Mouse (Mus musculus): ENCODE results near the gene Lrrk1. TPM values are rescaled to one million over a fixed set of nuclear protein-coding genes. Genes with fewer than 3 reads are reported as not detected.

The Lrrk1 gene
- polyA plus RNA-seq, 1 experiment from 2014 or later, result 4.7 TPM

GRCm38 (mm10) chr7:66249426-66249825 lies 138.7 kb downstream of the Lrrk1 start:
- Histone ChIP-seq H3K27me3 (ENCODE audit: insufficient read depth, poor library complexity, severe bottlenecking) (peaks cover 9% of the 10 kb centered on the region; the same call in 1 of the 2 replicates), H3K36me3 (no peaks in the 10 kb centered on the region), H3K4me1 (replicated peaks) (peaks cover 33% of the 10 kb centered on the region), H3K9me3 (no peaks in the 10 kb centered on the region), H3K4me3 (no peak overlapping the region), H3K27ac (peak overlapping the region; percentile 88; the same call in 1 of the 2 replicates)
- WGBS, result 87% methylated on average over 3 of the region's 3 CpGs
- no peak for DNase-seq (ENCODE audit: low spot score)

GRCm38 (mm10) chr7:66249020-66249419 lies 139.1 kb downstream of the Lrrk1 start:
- no peak for DNase-seq (ENCODE audit: low spot score)
- Histone ChIP-seq H3K27me3 (ENCODE audit: insufficient read depth, poor library complexity, severe bottlenecking) (peaks cover 9% of the 10 kb centered on the region; the same call in 1 of the 2 replicates), H3K4me1 (replicated peaks) (peaks cover 33% of the 10 kb centered on the region), H3K4me3 (no peak overlapping the region), H3K27ac (peak overlapping the region; percentile 88; the same call in 1 of the 2 replicates), H3K9me3 (no peaks in the 10 kb centered on the region), H3K36me3 (no peaks in the 10 kb centered on the region)
- WGBS, result 55% methylated on average over 2 of the region's 2 CpGs

GRCm38 (mm10) chr7:66248270-66248669 lies 139.9 kb downstream of the Lrrk1 start:
- peak overlapping the region; percentile 88 for H3K27ac ChIP-seq
- no peak for DNase-seq (ENCODE audit: low spot score)
- peaks cover 33% of the 10 kb centered on the region for H3K4me1 ChIP-seq (replicated peaks)
- H3K4me3 ChIP-seq, result no peak overlapping the region
- no peaks in the 10 kb centered on the region for H3K9me3 ChIP-seq
- no peaks in the 10 kb centered on the region for H3K36me3 ChIP-seq
- H3K27me3 ChIP-seq (ENCODE audit: insufficient read depth, poor library complexity, severe bottlenecking), result peaks cover 9% of the 10 kb centered on the region; the same call in 1 of the 2 replicates

GRCm38 (mm10) chr7:66247274-66248021 lies 140.7 kb downstream of the Lrrk1 start:
- WGBS, result 32% methylated on average over 12 of the region's 12 CpGs
- Histone ChIP-seq H3K9me3 (no peaks in the 10 kb centered on the region), H3K27me3 (ENCODE audit: insufficient read depth, poor library complexity, severe bottlenecking) (peaks cover 9% of the 10 kb centered on the region; the same call in 1 of the 2 replicates), H3K4me1 (replicated peaks) (peaks cover 33% of the 10 kb centered on the region), H3K27ac (peak overlapping the region; percentile 88), H3K36me3 (no peaks in the 10 kb centered on the region), H3K4me3 (0 out of 2 replicates have a peak overlapping the region, but pooled peaks have one; percentile 18)
- DNase-seq (ENCODE audit: low spot score), result peak; percentile 64

- H3K4me1 ChIP-seq (replicated peaks), result peaks cover 33% of the 10 kb centered on the region
- no peak overlapping the region for H3K4me3 ChIP-seq
- H3K27me3 ChIP-seq (ENCODE audit: insufficient read depth, poor library complexity, severe bottlenecking), result peaks cover 9% of the 10 kb centered on the region; the same call in 1 of the 2 replicates
- H3K9me3 ChIP-seq, result no peaks in the 10 kb centered on the region
- H3K27ac ChIP-seq, result peak overlapping the region; percentile 88
- WGBS, result 42% methylated on average over 11 of the region's 11 CpGs
- H3K36me3 ChIP-seq, result no peaks in the 10 kb centered on the region
- no peak for DNase-seq (ENCODE audit: low spot score)
Observed at GRCm38 (mm10) chr7:66246716-66247235, 141.4 kb downstream of the Lrrk1 start.

GRCm38 (mm10) chr7:66245646-66246045 lies 142.5 kb downstream of the Lrrk1 start:
- Histone ChIP-seq H3K27me3 (ENCODE audit: insufficient read depth, poor library complexity, severe bottlenecking) (peaks cover 9% of the 10 kb centered on the region; the same call in 1 of the 2 replicates), H3K4me1 (replicated peaks) (peaks cover 33% of the 10 kb centered on the region), H3K9me3 (no peaks in the 10 kb centered on the region), H3K4me3 (no peak overlapping the region), H3K36me3 (no peaks in the 10 kb centered on the region), H3K27ac (no peak overlapping the region)
- 84% methylated on average over 5 of the region's 5 CpGs for WGBS
- no peak for DNase-seq (ENCODE audit: low spot score)

- Histone ChIP-seq H3K9me3 (peaks cover 11% of the 10 kb centered on the region; the same call in 1 of the 2 replicates), H3K27me3 (ENCODE audit: insufficient read depth, poor library complexity, severe bottlenecking) (peaks cover 6% of the 10 kb centered on the region; the same call in 1 of the 2 replicates), H3K36me3 (no peaks in the 10 kb centered on the region), H3K27ac (no peak overlapping the region), H3K4me1 (replicated peaks) (peaks cover 24% of the 10 kb centered on the region), H3K4me3 (no peak overlapping the region)
- DNase-seq (ENCODE audit: low spot score), result no peak
- 84% methylated on average over 7 of the region's 7 CpGs for WGBS
Observed at GRCm38 (mm10) chr7:66243766-66244325, 144.3 kb downstream of the Lrrk1 start.

GRCm38 (mm10) chr7:66241855-66242412 lies 146.2 kb downstream of the Lrrk1 start:
- 87% methylated on average over 4 of the region's 4 CpGs for WGBS
- DNase-seq (ENCODE audit: low spot score), result no peak
- H3K9me3 ChIP-seq, result peaks cover 14% of the 10 kb centered on the region; the same call in 1 of the 2 replicates
- no peaks in the 10 kb centered on the region for H3K36me3 ChIP-seq
- H3K27ac ChIP-seq, result no peak overlapping the region
- H3K27me3 ChIP-seq (ENCODE audit: insufficient read depth, poor library complexity, severe bottlenecking), result no peaks in the 10 kb centered on the region
- no peak overlapping the region for H3K4me3 ChIP-seq
- peaks cover 4% of the 10 kb centered on the region for H3K4me1 ChIP-seq (replicated peaks)

GRCm38 (mm10) chr7:66238157-66238556 lies 150.0 kb downstream of the Lrrk1 start:
- H3K27ac ChIP-seq, result no peak overlapping the region
- DNase-seq (ENCODE audit: low spot score), result no peak
- peaks cover 6% of the 10 kb centered on the region; the same call in 1 of the 2 replicates for H3K4me1 ChIP-seq (replicated peaks)
- 96% methylated on average over 3 of the region's 3 CpGs for WGBS
- H3K9me3 ChIP-seq, result peaks cover 14% of the 10 kb centered on the region; the same call in 1 of the 2 replicates
- no peaks in the 10 kb centered on the region for H3K27me3 ChIP-seq (ENCODE audit: insufficient read depth, poor library complexity, severe bottlenecking)
- no peak overlapping the region for H3K4me3 ChIP-seq
- H3K36me3 ChIP-seq, result no peaks in the 10 kb centered on the region

- Histone ChIP-seq H3K27me3 (ENCODE audit: insufficient read depth, poor library complexity, severe bottlenecking) (0 out of 2 replicates have a peak, but pooled peaks cover 5% of the 10 kb centered on the region), H3K9me3 (0 out of 2 replicates have a peak, but pooled peaks cover 3% of the 10 kb centered on the region), H3K4me3 (no peak overlapping the region), H3K4me1 (replicated peaks) (peaks cover 45% of the 10 kb centered on the region), H3K36me3 (no peaks in the 10 kb centered on the region), H3K27ac (peak overlapping the region; percentile 71; the same call in 1 of the 2 replicates)
- WGBS, result 72% methylated on average over 6 of the region's 6 CpGs
- no peak for DNase-seq (ENCODE audit: low spot score)
Observed at GRCm38 (mm10) chr7:66233947-66234516, 154.1 kb downstream of the Lrrk1 start.

GRCm38 (mm10) chr7:66233141-66233946 lies 154.8 kb downstream of the Lrrk1 start:
- peak overlapping the region; percentile 71 for H3K27ac ChIP-seq
- no peaks in the 10 kb centered on the region for H3K36me3 ChIP-seq
- H3K4me1 ChIP-seq (replicated peaks), result peaks cover 47% of the 10 kb centered on the region
- H3K9me3 ChIP-seq, result 0 out of 2 replicates have a peak, but pooled peaks cover 2% of the 10 kb centered on the region
- 0 out of 2 replicates have a peak, but pooled peaks cover 5% of the 10 kb centered on the region for H3K27me3 ChIP-seq (ENCODE audit: insufficient read depth, poor library complexity, severe bottlenecking)
- no peak for DNase-seq (ENCODE audit: low spot score)
- WGBS, result 75% methylated on average over 4 of the region's 4 CpGs
- no peak overlapping the region for H3K4me3 ChIP-seq

- Histone ChIP-seq H3K36me3 (no peaks in the 10 kb centered on the region), H3K4me1 (replicated peaks) (peaks cover 53% of the 10 kb centered on the region), H3K4me3 (no peak overlapping the region), H3K27ac (peak overlapping the region; percentile 88), H3K9me3 (no peaks in the 10 kb centered on the region), H3K27me3 (ENCODE audit: insufficient read depth, poor library complexity, severe bottlenecking) (0 out of 2 replicates have a peak, but pooled peaks cover 5% of the 10 kb centered on the region)
- WGBS, result 81% methylated on average over 4 of the region's 4 CpGs
- DNase-seq (ENCODE audit: low spot score), result no peak
Observed at GRCm38 (mm10) chr7:66231861-66232260, 156.3 kb downstream of the Lrrk1 start.
